Mouse (Mus musculus): ENCODE data around the gene Olfr961.

- TF ChIP-seq MAFK (IDR thresholded peaks at IDR 0.05; ENCODE audit: insufficient read depth, low read depth, low read length): no peak
- no peak for TF ChIP-seq CHD2 (IDR thresholded peaks at IDR 0.05; ENCODE audit: low read depth, low read length)
Measured at GRCm38 (mm10) chr9:39621073-39621472, 23.8 kb upstream of the Olfr961 start, which contains the start of gene Olfr960.
